10 mouse cellular contexts compared by ENCODE assay signal in genomic region chr9:32186489-32186888, GRCm38 (mm10).
A peak's percentile ranks its signal among the peaks of the same experiment; 100 is the strongest.
DNase-seq lines count a peak whose midpoint lies in the region; ATAC-seq and TF ChIP-seq lines count a peak whose summit lies in the region.
"Had no signal": no experiment of that assay in that cellular context is flagged by ENCODE, and none has a peak within 500 bp of the region (broad histone marks: within the 10 kb centered on the region; RNA-seq: fewer than 3 reads in every experiment).

No protein-coding gene starts in this region.

- no peak overlapping the region for H3K9ac ChIP-seq in liver, adult 2 months (ENCODE audit: low read depth, low read length)
- no peak overlapping the region for H3K9ac ChIP-seq in liver, embryonic 11.5 days (ENCODE audit: low read depth, low read length)
- H3K9ac ChIP-seq in heart, embryonic 12.5 days: no peak overlapping the region
- H3K9ac ChIP-seq: heart, embryonic 15.5 days had no signal

- H3K4me2 ChIP-seq in liver, embryonic 11.5 days: no peak overlapping the region
- no peak overlapping the region for H3K4me2 ChIP-seq in heart, embryonic 12.5 days
- H3K4me2 ChIP-seq: heart, embryonic 15.5 days had no signal

- ATAC-seq in liver, embryonic 11.5 days (replicated peaks; ENCODE audit: low FRiP score): no peak
- peak; percentile 84 for ATAC-seq in common myeloid progenitor, adult 5-6 weeks (replicated peaks; ENCODE audit: low read depth, poor library complexity, severe bottlenecking)
- peak; percentile 93 for ATAC-seq in megakaryocyte progenitor cell, adult 5-6 weeks (replicated peaks; ENCODE audit: poor library complexity)
- ATAC-seq in heart, embryonic 12.5 days (ENCODE audit: insufficient number of reproducible peaks, low FRiP score): no peak

- TF ChIP-seq POLR2A in liver, adult 2 months (IDR thresholded peaks at IDR 0.05; ENCODE audit: extremely low read depth, insufficient read depth, low read length): no peak

- DNase-seq in adrenal gland, adult (ENCODE audit: inconsistent age in 2 of 2, low spot score in 1 of 2): peak; percentile 9 to 44
- no peak for DNase-seq in adrenal gland, adult 8-10 months
- DNase-seq in liver, adult 2 months (ENCODE audit: extremely low read depth, low read depth, low spot score): peak; percentile 33
- no peak for DNase-seq in liver, embryonic 11.5 days (ENCODE audit: low spot score)
- DNase-seq in frontal cortex, postnatal 14 days (ENCODE audit: low spot score in 2 of 2): no peak
- DNase-seq: right cerebral cortex, postnatal 25 days had no signal

- H3K27me3 ChIP-seq in liver, adult 2 months (ENCODE audit: control insufficient read depth, insufficient read depth, low read length): no peaks in the 10 kb centered on the region
- no peaks in the 10 kb centered on the region for H3K27me3 ChIP-seq in liver, embryonic 11.5 days (replicated peaks; ENCODE audit: control insufficient read depth, insufficient read depth, low read length)
- H3K27me3 ChIP-seq in heart, embryonic 12.5 days (replicated peaks): no peaks in the 10 kb centered on the region
- H3K27me3 ChIP-seq: heart, embryonic 15.5 days had no signal

- H3K4me1 ChIP-seq in liver, adult 2 months (ENCODE audit: control insufficient read depth, insufficient read depth, low read length): no peaks in the 10 kb centered on the region
- no peaks in the 10 kb centered on the region for H3K4me1 ChIP-seq in liver, embryonic 11.5 days (replicated peaks; ENCODE audit: control insufficient read depth, insufficient read depth, low read length)
- H3K4me1 ChIP-seq in heart, embryonic 12.5 days (replicated peaks): no peaks in the 10 kb centered on the region
- H3K4me1 ChIP-seq: heart, embryonic 15.5 days had no signal

- no peak overlapping the region for H3K4me3 ChIP-seq in liver, adult 2 months (ENCODE audit: insufficient read depth, low read depth, low read length)
- no peak overlapping the region for H3K4me3 ChIP-seq in liver, embryonic 11.5 days (ENCODE audit: low read depth, low read length)
- no peak overlapping the region for H3K4me3 ChIP-seq in heart, embryonic 12.5 days
- H3K4me3 ChIP-seq: heart, embryonic 15.5 days had no signal

- H3K79me2 ChIP-seq in liver, adult 2 months (ENCODE audit: control insufficient read depth, insufficient read depth, low read length): no peaks in the 10 kb centered on the region

- no peaks in the 10 kb centered on the region for H3K9me3 ChIP-seq in liver, embryonic 11.5 days (ENCODE audit: control insufficient read depth, low read length)
- no peaks in the 10 kb centered on the region for H3K9me3 ChIP-seq in heart, embryonic 12.5 days (replicated peaks)
- H3K9me3 ChIP-seq: heart, embryonic 15.5 days had no signal

- peak; percentile 54 for TF ChIP-seq CTCF in liver, adult 2 months (IDR thresholded peaks at IDR 0.05; ENCODE audit: low read depth, low read length)

- H3K36me3 ChIP-seq in liver, adult 2 months (ENCODE audit: control insufficient read depth, insufficient read depth, low read length): peaks cover 27% of the 10 kb centered on the region
- peaks cover 3% of the 10 kb centered on the region; the same call in 1 of the 2 replicates for H3K36me3 ChIP-seq in liver, embryonic 11.5 days (ENCODE audit: control insufficient read depth, insufficient read depth, low read length)
- H3K36me3 ChIP-seq in heart, embryonic 12.5 days: peaks cover 28% of the 10 kb centered on the region

- WGBS in liver, adult 2 months: 97% methylated on average over 2 of the region's 2 CpGs
- 89% methylated on average over 2 of the region's 2 CpGs for WGBS in liver, embryonic 11.5 days
- 96% methylated on average over 2 of the region's 2 CpGs for WGBS in heart, embryonic 12.5 days

- no peak overlapping the region for H3K27ac ChIP-seq in liver, adult 2 months (replicated peaks; ENCODE audit: insufficient read depth, low read depth, low read length)
- no peak overlapping the region for H3K27ac ChIP-seq in liver, embryonic 11.5 days (ENCODE audit: low read depth, low read length)
- H3K27ac ChIP-seq in heart, embryonic 12.5 days (ENCODE audit: poor library complexity, severe bottlenecking): no peak overlapping the region
- H3K27ac ChIP-seq: heart, embryonic 15.5 days had no signal

Comparison
In these comparisons a context has a peak if more than half of its experiments do, and no peak if none do; other contexts are left out.
1. DNase-seq: peak in adrenal gland, adult (2 of 2) and liver, adult 2 months (single experiment); none in adrenal gland, adult 8-10 months (single experiment), liver, embryonic 11.5 days (single experiment) and frontal cortex, postnatal 14 days (0 of 2).
2. ATAC-seq: peak in common myeloid progenitor, adult 5-6 weeks (single experiment) and megakaryocyte progenitor cell, adult 5-6 weeks (single experiment); none in liver, embryonic 11.5 days (single experiment) and heart, embryonic 12.5 days (single experiment).